Mouse (Mus musculus) cerebellum, postnatal 36 days (tissue): ENCODE data around the gene Prmt7.

Source experiments
- DNase-seq, 2 experiments: peaks; one replicate each; pipeline ENCODE4 v3.0.0; 2021 to 2022; ENCODE audit warnings: mixed read lengths in 2 of 2

Gene Prmt7

DNA sequence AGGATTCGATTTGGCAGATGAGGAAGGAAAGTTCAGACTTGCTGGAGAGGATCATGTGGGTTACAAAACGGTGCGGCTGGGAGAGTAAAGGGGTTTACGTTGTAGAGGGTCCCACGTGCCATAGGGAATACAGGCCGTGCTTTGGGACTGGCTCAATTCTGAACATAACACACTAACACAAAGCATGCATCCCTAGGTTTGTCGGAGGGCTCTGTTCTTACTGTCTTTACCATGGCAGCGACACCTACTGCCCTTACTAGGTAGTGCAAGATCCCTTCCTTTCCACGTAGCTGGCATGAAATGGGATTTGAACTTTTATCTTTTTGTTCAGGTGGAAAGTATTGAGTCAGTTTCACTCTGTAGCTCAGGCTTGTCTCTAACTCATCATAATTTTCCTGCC is 15.9 kb downstream of the Prmt7 start:
- DNase-seq: peak; percentile 63 to 71

DNA sequence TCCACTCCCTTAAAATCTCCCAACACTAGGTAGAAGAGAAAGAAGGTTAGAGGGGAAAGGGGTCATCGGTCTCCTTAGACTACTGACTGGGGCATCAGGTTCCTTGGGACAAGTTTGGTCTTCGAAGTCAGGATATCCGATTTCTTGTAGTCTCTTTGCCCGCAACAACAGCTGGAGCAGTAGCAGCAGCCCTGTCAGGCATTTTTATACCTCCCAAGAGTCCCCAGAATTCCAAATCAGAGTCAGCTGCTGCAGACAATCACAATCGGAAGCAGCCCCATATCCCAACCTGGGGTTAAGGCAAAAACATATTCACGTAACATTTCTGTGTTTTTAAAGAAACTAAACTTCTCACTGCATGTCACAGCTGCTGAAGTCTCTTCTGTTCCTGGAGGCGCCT is 20.8 kb downstream of the Prmt7 start:
- DNase-seq: no peak

DNA sequence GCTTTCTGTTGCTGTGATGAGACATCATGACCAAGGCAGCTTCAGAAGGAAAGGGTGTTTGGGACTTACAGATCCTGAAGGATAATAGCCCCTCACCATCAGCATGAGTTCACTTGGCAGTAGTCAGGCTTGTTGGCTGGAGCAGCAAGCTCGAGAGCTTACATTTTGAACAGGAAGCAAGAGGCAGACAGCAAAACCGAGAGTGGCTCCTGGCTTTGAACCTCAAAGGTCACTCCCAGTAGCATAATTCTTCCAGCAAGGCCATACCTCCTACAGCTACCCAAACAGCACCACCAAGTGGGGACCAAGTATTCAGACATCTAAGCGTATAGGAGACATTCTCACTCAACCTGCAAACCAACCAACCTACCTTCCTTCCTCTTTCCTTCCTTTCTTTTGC is 22.0 kb downstream of the Prmt7 start:
- no peak for DNase-seq

DNA sequence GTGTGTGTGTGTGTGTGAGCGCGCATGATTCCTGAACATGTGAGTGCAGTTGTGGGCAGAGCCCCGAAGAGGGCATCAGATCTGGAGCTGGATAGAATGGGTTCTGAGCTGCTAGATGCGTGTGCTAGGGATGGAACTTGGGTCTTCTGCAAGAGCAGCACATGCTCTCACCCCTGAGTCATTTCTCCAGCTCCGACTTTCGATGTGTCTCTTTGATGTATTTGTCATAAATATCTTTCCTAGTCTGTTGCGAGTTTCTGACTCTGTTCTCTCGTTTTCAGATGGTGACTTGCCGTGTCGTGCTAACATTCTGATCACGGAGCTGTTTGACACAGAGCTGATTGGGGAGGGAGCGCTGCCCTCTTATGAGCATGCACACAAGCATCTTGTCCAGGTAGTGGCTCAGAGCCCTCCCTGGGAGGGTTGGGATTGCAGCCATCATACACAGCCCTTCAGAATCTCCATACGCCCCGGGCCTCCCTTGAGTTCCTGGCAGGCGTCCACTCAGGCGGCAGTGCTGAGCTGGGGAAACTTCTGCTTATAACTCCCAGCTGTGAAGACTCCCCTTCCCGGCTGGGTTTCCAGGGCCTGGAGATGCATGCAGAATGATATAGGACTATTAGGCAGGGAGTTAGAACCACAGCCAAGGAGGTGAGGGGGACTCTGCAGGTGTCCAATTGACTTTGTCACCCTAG is 24.0 kb downstream of the Prmt7 start:
- no peak for DNase-seq

DNA sequence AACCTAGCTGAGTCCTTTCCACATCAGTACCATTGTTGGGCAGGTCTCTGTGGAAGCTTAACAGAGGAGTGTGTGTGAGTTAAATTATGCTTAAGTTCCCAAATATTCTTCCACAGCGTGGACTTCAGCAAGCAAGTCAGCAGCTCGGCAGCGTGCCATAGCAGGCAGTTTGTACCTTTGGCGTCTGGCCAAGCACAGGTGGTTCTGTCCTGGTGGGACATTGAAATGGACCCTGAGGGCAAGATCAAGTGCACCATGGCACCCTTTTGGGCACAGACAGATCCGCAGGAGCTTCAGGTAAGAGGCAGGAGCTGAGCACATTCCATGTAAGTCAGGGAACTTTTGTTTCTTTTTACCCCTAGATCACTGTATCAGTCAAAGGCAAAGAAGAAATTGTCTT is 26.4 kb downstream of the Prmt7 start:
- DNase-seq: peak; percentile 26 to 35

DNA sequence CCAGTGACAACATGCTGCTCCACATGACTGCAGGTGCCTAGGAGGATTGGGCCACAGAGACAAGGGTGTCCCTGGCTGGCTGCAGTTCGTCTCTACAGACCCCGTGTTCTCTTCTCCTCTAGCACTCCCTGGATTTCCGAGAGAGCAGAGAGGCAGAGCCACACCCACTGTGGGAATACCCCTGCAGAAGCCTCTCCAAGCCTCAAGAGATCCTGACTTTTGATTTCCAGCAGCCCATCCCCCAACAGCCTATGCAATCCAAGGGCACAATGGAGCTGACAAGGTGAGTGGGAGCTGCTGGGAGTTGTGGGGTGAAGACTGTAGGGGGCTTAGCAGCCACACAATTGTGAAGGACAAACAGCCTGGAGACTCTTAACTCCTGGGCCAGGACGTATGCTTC is 39.5 kb downstream of the Prmt7 start:
- DNase-seq: no peak

DNA sequence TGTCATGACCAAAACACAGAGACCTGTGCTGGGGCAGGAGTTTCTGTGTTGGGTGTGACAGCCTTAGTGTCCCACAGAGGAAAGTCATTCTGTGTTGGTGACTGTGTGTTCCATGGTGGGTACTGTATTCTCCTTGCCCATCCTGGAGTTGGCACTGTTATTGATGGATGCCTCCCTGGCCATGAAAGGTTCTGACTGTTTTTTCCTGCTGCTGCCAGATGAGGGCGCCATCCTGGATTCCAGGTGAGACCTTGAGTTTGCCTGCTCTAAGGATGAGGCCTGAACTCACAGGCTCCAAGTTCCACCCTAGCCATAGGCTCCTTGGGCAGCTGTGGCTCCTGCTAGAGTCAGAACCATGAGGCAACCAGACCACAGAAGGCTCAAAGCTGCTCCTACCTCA is 47.4 kb downstream of the Prmt7 start:
- peak; percentile 31 to 34 for DNase-seq

DNA sequence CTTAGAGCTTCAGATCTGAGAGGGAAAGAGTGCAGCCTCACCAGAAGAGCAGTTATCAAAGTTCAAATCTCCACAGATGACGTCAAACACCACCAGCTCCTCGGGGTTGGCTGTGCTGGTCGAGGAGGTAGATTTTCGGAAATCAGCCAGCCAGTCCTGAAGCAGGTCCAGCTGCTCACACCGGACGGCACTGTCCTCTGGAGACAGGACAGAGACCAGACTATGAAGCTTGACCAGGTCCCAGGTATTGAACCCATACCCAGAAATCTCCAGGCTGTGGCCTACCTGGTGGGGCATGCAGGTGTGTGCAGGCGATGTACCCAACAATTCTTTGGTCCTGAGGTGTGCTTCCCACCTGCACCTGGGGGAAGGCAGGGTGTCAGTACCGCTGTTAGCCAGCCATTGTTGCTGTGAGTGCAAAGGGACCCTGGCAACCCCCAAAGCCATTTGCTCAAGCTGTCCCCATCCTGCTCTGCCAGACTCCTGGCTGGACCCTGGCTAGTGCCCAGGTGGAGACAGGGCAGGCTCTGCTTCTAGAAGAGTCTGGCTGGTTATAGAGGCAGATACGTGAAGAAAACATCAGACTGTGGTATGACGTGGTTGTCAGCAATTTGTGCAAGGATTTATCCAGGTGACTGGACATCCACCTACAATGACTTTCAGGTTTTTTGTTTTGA is 49.0 kb downstream of the Prmt7 start:
- peak; percentile 63 to 70 for DNase-seq

DNA sequence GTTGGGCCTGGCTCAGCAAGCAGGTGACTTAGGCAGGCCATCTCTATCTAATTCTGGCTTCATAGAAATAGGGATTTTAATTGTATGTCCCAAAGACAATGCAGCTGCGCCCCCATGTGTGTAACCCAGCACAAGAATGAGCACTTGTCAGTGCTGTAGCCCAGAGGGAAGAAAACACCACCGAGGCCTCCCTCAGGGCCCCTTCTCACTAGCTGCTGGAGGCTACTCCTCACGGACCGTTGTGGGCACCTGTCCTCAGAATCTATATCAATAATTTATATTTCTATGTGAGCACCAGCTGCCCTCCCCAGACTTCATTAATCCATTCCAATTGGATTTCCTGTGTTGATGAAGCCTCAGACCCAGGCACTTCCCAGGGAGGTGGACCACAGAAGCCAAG is 50.2 kb downstream of the Prmt7 start:
- no peak for DNase-seq

DNA sequence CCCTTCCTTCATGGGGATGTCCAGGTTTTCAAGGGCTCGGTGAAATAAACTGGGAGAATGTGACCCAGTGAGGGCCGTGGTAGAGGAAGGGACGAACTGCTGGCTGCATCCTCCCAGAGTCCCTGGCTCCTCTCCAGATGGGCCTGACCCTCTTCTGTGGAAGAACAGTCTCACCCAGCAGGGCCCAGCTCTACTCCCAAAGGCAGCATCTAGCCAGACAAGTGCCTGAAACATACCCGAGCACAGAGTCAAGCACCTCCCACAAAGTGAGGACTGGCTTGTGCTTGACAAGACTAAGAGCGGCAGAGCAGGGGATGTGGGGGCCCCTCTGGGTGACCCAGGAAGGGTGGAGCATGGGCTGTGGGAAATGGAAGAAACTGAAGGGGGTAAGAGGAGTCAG is 51.6 kb downstream of the Prmt7 start:
- DNase-seq: no peak

DNA sequence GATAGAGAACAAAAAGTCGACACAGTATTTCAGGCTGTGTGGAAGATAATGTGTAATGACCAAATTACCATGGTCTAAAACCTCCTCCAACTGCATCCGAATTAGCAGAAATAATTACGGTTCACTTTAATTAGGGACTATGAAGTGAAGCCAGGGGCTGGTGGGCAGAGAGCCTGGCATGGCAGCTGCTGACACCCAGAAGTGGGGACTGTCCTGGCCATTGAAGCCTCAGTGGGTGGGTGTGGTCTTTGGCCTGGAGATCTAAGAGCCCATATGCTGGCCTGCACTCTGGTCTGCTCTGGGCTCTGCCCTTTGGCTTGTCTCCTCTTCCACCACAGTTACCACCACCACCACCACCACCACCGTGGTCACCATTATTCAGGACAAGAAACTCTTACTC is 53.2 kb downstream of the Prmt7 start:
- no peak for DNase-seq

DNA sequence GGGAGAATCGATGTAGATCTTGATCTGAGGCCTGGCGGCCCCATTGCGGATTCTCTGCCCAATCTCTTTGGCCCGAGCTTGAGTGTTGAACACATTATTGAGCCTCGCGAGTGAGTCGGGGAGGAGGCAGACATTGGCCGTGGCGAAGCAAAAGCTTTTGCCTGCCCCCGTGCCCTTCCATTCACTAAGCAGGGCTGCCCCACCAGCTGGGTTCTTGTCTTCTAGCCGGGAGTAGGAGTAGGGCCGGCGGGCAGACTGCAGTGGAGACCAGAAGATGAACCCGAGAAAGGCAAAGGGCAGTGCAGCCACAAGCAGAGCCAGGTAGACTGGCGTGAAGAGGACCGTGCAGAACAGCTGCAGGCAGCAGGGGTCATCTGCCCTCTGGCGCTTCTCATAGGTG is 54.7 kb downstream of the Prmt7 start:
- DNase-seq: no peak

DNA sequence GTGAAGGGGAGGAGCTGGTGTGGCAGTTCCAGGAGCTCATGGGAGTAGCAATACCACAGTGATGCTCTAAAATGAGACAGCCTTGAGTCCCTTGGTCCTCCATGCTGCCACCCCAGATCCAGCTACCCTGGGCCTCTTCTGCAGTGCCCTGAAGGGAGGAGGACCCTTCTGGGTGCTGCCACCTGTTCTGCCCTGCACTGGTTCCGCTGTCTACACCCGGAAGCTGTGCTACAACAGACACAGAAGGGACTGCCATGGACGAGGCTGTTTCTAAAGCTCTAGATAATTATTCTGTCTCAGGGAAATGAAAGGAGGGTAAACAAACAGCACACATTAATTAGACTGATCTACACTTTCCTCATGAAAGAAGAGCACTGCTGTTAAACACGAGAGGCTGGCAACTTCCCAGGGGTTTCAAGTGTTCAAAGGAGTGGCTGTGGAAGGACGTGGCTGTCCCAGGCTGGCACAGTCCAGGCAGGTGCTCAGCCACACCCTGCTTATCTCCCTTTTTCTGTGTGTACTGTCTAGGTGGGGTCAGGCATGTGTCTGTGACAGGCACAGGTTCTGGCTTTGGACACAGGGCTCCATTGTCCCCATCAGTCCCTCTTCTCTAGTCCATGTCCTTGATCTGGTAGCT is 58.1 kb downstream of the Prmt7 start:
- DNase-seq: no peak

DNA sequence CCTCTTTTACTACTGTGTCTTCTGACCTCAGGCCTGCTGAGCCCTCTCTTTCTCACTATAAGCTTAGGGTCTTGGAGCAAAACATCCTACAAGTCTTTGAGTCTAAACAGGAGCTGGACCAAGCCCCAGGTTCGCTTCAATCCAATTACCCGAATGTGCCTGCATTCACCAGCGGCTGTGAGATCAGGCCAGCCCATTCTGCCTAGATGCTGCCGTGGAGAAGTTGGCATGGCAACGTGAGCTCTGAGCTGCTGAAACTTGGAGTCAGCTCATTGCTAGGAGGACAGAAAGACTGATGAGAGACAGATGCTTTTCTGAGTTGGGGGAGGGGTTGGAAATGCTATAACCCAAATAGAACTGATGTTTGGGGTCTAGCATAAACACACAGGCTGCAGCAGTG is 60.1 kb downstream of the Prmt7 start:
- DNase-seq: no peak

DNA sequence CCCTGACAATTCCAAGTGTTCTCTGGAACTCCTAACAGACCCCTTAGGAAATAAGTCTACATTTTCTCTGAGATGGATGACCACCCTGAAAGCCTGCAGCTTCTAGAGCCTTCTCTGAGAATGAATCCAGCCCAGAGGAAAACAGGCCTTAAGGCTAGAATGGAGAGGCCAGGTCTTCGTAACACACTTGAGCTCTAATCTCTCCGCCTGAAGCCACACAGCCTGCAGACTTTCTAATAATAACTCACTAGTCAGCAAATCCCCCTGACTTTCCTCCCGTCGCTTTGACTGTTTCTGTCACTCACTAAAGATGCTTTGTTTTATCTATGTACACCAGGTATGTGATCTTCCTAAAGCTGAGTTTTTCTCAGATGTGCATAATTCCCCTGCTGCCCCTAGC is 60.6 kb downstream of the Prmt7 start:
- no peak for DNase-seq

DNA sequence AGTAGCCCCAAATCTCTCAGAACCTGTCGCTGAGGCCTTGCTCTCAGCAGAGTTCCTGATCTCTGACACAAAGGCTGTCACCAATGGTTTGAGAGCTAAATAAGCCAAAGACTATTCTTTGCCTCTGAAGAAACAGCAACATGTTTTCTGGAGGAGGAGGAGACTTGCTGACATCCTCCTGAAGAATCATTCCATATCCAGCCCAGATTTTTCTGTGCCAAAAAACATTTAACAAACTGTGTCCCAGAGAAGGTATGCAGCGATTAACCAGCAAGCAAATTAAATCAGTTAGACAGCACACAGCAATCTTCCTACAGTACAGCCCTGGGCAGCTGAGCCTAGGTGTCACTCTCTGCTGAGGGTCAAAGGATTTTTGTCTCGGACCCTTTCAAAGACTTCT is 62.7 kb downstream of the Prmt7 start:
- no peak for DNase-seq

DNA sequence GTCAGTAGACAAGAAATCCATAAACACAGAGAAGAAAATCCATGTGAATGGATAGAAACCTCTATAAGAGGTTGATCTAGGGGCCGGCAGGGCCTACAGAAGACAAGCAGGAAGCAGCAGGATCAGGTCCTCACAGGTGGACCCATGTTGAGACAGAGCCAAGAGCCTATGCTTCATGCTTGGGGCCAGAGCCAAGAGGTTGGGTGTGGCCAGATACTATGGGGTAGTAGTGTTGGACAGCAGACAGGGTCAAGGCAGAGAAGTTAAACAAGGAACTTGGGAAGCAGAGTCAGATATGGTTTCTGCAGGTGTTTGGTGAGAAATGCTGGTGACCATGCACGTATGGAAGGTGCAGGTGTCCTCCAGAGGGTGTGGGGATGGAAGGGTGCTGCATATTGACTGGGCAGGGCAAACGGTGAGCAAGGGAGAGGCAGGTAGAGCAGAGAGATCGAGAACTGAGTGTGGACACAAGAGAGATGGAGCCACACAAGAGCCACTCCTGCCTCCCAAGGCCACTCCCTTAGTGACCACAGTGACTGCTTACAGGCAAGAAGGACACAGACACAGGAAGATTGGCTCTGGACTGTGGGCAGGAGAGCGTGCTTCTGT is 66.1 kb downstream of the Prmt7 start:
- no peak for DNase-seq

DNA sequence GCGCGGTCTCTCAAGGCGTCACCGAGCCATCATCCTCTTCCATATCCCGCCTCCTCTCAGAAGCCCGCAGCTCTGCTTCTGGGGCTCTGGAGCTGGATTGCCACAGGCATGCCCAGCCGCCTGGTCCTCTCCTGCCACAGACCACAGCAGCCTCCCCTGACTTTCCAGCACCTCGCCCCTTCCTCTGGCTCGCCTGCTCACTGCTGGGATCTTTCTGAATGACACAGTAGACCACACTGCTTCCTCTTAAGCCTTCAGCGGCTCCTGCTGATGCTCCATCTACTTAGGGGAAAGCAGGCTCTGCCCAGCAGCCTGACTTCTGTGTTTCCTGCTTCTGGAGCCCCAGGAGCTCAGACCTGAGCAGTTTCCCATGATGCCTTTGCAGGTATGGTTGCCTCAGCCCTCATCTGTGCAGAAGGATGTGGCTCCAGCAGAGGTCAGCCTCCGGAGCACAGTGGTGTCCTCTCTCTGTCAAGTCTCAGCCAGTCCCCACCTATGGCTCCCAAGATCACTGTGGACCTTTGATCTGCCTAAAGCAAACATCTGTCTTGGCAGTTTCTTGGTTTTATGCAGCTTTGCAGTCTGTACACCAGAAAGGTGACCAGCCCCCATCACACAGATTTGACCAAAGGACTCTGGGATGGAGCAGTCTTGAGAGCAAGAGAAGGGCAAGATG is 67.8 kb downstream of the Prmt7 start:
- DNase-seq: no peak

DNA sequence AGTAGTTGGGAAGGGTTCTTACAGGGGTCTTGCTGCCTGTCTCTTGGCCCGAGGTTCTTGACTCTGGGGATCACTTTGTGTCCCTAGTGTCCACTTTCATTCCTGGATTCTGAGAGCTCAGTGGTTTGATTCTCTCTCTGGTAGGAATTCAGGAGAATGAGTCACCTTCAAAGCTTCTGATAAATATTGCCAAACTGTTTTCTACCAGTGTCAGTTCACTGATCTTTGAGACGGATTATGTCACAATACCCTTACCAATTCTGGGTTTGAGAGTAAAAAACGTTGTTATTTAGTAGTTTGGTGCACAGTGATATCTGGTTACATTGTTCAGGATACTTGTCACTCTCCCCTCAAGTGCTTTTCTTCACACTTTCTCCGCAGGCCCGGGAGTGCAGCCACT is 69.4 kb downstream of the Prmt7 start:
- no peak for DNase-seq

DNA sequence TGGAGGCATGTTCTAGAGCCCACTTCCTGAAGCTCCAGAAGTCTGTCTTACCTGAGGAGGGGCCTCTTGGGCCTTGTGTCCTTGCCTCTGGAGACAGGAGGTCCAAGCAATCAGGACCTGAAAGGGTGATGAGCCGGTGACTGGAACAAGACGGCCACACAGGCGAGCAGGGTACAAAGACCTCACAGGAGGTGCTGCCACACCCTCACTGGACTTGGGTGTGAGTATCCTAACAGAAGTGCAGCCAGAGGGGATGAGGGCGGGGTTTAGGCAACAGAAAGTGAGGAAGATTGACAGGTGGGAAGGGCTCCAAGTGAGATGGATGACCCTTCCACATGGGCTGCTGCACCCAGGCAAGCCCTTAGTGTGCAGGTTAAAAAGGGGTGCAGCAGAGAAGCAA is 70.1 kb downstream of the Prmt7 start:
- DNase-seq: no peak

DNA sequence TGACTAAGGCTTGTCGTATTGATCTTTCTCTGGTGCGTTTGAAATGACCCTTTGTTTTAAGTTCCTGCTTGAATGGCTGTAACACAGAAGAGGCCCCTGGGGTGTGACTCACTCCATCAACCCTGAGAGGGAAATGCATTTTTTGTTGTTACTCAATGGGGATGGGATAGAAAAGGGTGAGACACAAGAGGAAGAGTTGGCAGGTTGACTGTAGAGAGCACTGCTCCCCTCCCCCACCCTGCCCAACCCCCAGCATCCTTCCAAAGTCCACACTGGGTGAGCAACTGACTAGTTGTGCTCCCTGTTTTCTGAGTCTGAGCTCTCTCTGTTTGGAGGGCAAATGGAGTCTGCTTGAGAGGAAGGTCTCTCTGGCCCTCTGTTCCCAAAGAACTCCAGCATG is 76.7 kb downstream of the Prmt7 start:
- DNase-seq: no peak

DNA sequence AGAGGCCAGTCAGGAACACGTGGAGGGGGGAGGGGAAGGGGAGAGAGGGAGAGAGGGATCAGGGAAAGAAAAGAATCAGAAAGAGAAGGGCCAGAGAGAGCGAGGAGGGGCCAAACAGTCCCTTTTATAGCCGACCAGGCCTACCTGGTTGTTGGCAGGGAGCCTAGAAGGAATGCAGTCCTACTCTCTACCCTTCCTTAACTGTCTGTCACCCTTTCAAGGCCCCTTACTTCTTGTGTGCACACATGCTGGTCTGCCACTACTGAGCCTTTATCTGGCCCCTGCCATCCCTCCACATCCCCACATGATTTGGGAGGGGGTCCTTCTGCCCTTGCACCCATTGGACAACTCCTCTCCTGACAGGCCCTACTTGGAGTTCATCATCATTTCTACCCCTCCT is 78.0 kb downstream of the Prmt7 start:
- no peak for DNase-seq

DNA sequence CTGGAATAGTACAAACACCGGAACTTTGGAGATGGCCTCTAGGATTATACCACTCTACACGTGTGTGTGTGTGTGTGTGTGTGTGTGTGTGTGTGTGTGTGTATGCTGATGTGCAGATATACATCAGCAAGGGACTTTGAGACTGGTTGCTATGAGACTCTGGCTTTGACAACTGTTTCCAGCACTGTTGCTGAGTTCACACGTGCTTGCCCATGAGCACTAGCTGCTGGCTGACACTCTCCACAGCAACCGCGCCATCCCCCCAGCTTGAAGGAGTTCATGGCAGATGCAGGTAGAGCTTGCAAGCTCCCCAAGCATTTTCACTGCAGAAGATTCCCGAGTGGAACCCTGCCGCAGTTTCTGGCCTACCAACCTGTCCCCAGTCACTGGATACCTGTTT is 78.7 kb downstream of the Prmt7 start:
- no peak for DNase-seq
